Mouse (Mus musculus): ENCODE results near the gene Zdhhc22. TPM values are rescaled to one million over a fixed set of nuclear protein-coding genes. Genes with fewer than 3 reads are reported as not detected.

Gene Zdhhc22
- polyA plus RNA-seq, 1 experiment from 2014 or later = 2.1 TPM

DNA sequence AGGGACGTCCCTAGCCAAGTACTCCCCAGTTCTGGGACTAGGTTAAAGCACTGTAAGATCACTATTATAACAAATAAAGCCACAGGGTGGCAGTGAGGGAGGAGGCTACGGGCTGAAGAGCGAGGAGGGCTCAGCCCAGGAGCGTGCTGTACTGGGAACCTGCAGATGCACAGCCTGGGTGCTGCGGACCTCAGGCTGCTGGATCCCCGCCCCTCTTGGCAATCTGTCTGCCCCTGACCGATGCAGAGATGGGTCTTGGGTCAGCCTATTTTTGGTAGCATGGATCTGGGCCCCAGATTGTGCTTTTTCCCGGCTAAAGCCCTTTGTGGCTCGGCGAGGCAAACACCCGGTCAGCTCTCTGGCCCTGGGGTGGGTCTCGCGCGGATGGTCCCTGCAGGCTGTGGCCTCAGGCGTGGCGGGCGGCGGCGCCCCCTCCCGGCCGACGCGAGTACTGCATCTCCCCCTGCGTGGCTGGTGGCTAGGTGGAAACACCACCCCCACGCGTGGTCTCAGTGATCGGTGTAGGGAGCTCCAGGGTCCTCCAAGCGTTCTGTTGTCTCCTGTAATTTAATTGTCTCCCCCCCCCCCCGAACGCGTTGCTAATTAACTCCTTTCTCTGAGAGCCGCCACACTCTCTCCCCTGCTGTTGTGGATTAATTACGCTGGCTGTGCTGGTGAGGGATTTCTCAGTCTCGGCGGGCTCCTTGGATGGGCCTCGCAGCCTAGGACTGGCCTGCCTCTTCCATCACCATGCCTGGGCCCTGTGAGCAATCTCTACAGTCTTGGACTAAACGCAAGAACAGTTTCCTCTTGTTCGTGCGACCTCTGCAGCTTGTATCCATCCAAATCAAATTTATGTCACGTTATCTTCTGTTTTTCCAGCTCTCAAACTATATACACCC is 15.6 kb downstream of the Zdhhc22 start:
- Histone ChIP-seq H3K4me2 (ENCODE audit: low read depth) (peak overlapping the region; percentile 51), H3K36me3 (ENCODE audit: control insufficient read depth, insufficient read depth, low read length) (no peaks in the 10 kb centered on the region), H3K27ac (ENCODE audit: low read depth, low read length) (no peak overlapping the region), H3K9me3 (ENCODE audit: control insufficient read depth, low read length) (no peaks in the 10 kb centered on the region), H3K9ac (ENCODE audit: low read length) (peak overlapping the region; percentile 55), H3K4me3 (ENCODE audit: low read depth, low read length) (peak overlapping the region; percentile 28), H3K27me3 (ENCODE audit: control insufficient read depth, insufficient read depth, low read length) (0 out of 2 replicates have a peak, but pooled peaks cover 2% of the 10 kb centered on the region), H3K4me1 (ENCODE audit: control insufficient read depth, insufficient read depth, low read length) (peaks cover 6% of the 10 kb centered on the region; the same call in 1 of the 2 replicates)
- peak; percentile 71 for ATAC-seq (ENCODE audit: insufficient read depth, low FRiP score, low TSS enrichment)
- 7% methylated on average over 40 of the region's 40 CpGs for WGBS
- DNase-seq (ENCODE audit: low spot score) = peak; percentile 80

DNA sequence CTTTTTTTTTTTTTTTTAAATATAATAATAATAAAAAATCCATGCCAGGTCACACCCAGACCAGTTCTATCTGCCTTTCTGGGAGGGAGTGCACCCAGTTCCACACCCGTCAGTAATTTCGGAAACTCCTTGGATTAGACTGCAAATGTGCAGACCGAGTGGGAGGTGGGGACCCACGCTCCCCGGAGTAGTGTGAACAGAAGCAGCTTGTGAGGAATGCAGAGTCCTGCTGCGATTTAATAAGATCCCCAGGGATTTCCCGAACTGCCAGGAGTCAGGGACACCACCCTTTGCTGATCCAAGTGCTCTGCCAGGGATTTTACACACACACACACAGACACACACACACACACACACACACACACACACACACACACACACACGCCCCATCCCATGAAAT is 16.5 kb downstream of the Zdhhc22 start:
- ATAC-seq (ENCODE audit: insufficient read depth, low FRiP score, low TSS enrichment) = no peak
- 49% methylated on average over 8 of the region's 8 CpGs for WGBS
- no peaks in the 10 kb centered on the region for H3K9me3 ChIP-seq (ENCODE audit: control insufficient read depth, low read length)
- peaks cover 6% of the 10 kb centered on the region; the same call in 1 of the 2 replicates for H3K4me1 ChIP-seq (ENCODE audit: control insufficient read depth, insufficient read depth, low read length)
- H3K9ac ChIP-seq (ENCODE audit: low read length) = no peak overlapping the region
- no peak for DNase-seq (ENCODE audit: low spot score)
- no peaks in the 10 kb centered on the region for H3K36me3 ChIP-seq (ENCODE audit: control insufficient read depth, insufficient read depth, low read length)
- no peak overlapping the region for H3K27ac ChIP-seq (ENCODE audit: low read depth, low read length)
- H3K27me3 ChIP-seq (ENCODE audit: control insufficient read depth, insufficient read depth, low read length) = 0 out of 2 replicates have a peak, but pooled peaks cover 2% of the 10 kb centered on the region
- no peak overlapping the region for H3K4me3 ChIP-seq (ENCODE audit: low read depth, low read length)
- no peak overlapping the region for H3K4me2 ChIP-seq (ENCODE audit: low read depth)

DNA sequence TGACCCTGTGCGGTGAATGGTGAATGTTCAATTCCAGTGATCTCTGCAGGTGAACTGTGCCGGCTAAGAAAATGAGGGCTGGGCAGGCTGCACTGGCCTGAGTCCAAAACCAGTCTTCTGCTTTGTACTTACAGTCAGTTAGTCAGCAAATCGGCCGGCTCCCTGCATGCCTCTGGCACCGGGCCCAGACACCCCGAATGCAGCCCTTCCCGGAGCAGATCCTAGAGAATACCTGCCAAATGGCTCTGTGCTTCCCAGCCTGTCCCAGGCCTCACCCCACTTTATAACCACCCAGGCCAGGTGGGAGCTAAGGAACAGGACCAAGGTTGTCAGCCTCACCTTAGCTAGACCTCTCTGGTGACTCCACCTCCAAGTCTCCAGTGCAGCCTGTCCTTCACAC is 17.0 kb downstream of the Zdhhc22 start:
- H3K27ac ChIP-seq (ENCODE audit: low read depth, low read length) = no peak overlapping the region
- 0 out of 2 replicates have a peak, but pooled peaks cover 2% of the 10 kb centered on the region for H3K27me3 ChIP-seq (ENCODE audit: control insufficient read depth, insufficient read depth, low read length)
- no peak overlapping the region for H3K4me3 ChIP-seq (ENCODE audit: low read depth, low read length)
- peaks cover 6% of the 10 kb centered on the region; the same call in 1 of the 2 replicates for H3K4me1 ChIP-seq (ENCODE audit: control insufficient read depth, insufficient read depth, low read length)
- no peak for ATAC-seq (ENCODE audit: insufficient read depth, low FRiP score, low TSS enrichment)
- H3K36me3 ChIP-seq (ENCODE audit: control insufficient read depth, insufficient read depth, low read length) = no peaks in the 10 kb centered on the region
- 61% methylated on average over 7 of the region's 7 CpGs for WGBS
- no peak for DNase-seq (ENCODE audit: low spot score)
- H3K9me3 ChIP-seq (ENCODE audit: control insufficient read depth, low read length) = no peaks in the 10 kb centered on the region
- H3K9ac ChIP-seq (ENCODE audit: low read length) = no peak overlapping the region
- no peak overlapping the region for H3K4me2 ChIP-seq (ENCODE audit: low read depth)

DNA sequence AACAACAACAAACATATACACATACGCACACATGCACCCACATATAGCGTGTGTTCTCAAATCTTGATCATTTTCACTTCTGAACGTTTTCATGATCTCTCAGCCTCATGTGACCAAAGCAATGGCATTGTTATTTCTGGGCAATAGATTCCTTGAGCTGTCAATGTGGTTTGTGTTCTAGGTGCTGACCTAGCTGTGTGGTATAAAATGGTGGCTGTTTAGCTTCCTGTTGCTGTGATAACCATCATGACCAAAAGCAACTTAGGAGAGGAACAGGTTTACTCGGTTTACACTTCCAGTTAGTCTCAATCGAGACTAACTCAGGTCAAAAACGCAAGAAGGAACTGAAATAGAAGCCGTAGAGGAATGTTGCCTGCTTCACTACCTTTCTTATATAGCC is 19.1 kb downstream of the Zdhhc22 start:
- H3K9ac ChIP-seq (ENCODE audit: low read length) = no peak overlapping the region
- ATAC-seq (ENCODE audit: insufficient read depth, low FRiP score, low TSS enrichment) = no peak
- no peak overlapping the region for H3K4me3 ChIP-seq (ENCODE audit: low read depth, low read length)
- H3K27ac ChIP-seq (ENCODE audit: low read depth, low read length) = no peak overlapping the region
- H3K9me3 ChIP-seq (ENCODE audit: control insufficient read depth, low read length) = no peaks in the 10 kb centered on the region
- 0 out of 2 replicates have a peak, but pooled peaks cover 2% of the 10 kb centered on the region for H3K27me3 ChIP-seq (ENCODE audit: control insufficient read depth, insufficient read depth, low read length)
- no peaks in the 10 kb centered on the region for H3K36me3 ChIP-seq (ENCODE audit: control insufficient read depth, insufficient read depth, low read length)
- no peak for DNase-seq (ENCODE audit: low spot score)
- 93% methylated on average over 7 of the region's 7 CpGs for WGBS
- H3K4me2 ChIP-seq (ENCODE audit: low read depth) = no peak overlapping the region
- H3K4me1 ChIP-seq (ENCODE audit: control insufficient read depth, insufficient read depth, low read length) = peaks cover 6% of the 10 kb centered on the region; the same call in 1 of the 2 replicates

DNA sequence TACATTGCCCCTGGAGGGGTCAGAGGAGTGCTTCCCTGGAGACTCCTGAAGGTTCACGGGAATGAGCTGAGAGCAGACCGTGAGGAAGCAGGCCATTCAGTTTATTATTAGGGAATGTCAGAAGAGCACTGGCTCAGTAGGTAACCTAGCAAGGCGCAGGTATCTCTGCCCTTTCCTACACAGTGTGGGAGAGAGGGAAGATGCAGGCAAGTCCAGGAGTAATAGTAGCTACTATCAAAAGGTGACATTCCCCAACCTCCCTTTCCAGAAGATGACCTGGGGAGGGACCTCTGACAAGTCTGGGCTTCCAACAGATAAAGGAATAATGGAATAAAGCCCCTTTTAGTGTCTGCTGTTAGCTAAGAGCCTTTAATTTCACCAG is 21.0 kb downstream of the Zdhhc22 start:
- H3K36me3 ChIP-seq (ENCODE audit: control insufficient read depth, insufficient read depth, low read length) = no peaks in the 10 kb centered on the region
- ATAC-seq (ENCODE audit: insufficient read depth, low FRiP score, low TSS enrichment) = no peak
- 67% methylated on average over 3 of the region's 3 CpGs for WGBS
- H3K27ac ChIP-seq (ENCODE audit: low read depth, low read length) = no peak overlapping the region
- DNase-seq (ENCODE audit: low spot score) = no peak
- no peak overlapping the region for H3K4me3 ChIP-seq (ENCODE audit: low read depth, low read length)
- peaks cover 2% of the 10 kb centered on the region; the same call in 1 of the 2 replicates for H3K4me1 ChIP-seq (ENCODE audit: control insufficient read depth, insufficient read depth, low read length)
- no peaks in the 10 kb centered on the region for H3K27me3 ChIP-seq (ENCODE audit: control insufficient read depth, insufficient read depth, low read length)
- no peaks in the 10 kb centered on the region for H3K9me3 ChIP-seq (ENCODE audit: control insufficient read depth, low read length)
- H3K4me2 ChIP-seq (ENCODE audit: low read depth) = no peak overlapping the region
- no peak overlapping the region for H3K9ac ChIP-seq (ENCODE audit: low read length)

DNA sequence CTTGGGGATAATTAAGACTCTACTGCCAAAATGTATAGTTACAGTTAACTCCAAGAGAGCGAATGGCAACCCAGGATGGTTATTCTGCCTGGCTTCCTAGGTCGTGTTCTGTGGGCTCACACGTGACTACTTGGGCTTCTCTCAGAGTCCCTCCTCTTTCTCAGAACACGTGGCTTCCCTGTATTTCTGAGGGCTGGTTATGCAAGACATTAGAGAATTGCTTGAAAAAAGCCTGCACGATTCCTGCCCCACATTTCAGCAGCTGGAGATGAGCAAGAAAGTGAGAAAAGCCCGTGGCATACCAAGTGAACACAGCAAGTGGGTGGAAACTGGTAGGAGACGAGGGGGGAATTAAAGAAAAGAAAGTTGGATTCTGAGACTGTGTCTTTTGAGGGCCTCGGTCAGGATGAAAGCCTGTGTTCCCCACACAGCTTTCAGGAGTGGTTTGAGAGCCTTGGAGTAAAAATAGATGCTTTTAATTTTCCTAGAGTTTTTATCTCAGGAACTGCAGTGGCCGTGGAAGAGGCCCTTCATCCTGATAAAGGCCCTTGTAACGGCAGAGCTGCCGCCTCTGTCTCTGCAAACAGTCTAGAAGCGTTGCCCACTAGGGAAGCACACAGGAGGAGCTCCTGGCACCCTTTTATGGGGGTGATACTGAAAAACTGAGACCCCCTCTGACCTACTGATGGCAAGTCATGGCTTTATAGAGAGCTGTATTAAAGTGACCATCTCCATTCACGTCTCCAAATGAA is 21.6 kb downstream of the Zdhhc22 start:
- Histone ChIP-seq H3K27me3 (ENCODE audit: control insufficient read depth, insufficient read depth, low read length) (no peaks in the 10 kb centered on the region), H3K27ac (ENCODE audit: low read depth, low read length) (no peak overlapping the region), H3K4me1 (ENCODE audit: control insufficient read depth, insufficient read depth, low read length) (no peaks in the 10 kb centered on the region), H3K9ac (ENCODE audit: low read length) (no peak overlapping the region), H3K4me3 (ENCODE audit: low read depth, low read length) (no peak overlapping the region), H3K9me3 (ENCODE audit: control insufficient read depth, low read length) (no peaks in the 10 kb centered on the region), H3K4me2 (ENCODE audit: low read depth) (no peak overlapping the region), H3K36me3 (ENCODE audit: control insufficient read depth, insufficient read depth, low read length) (no peaks in the 10 kb centered on the region)
- ATAC-seq (ENCODE audit: insufficient read depth, low FRiP score, low TSS enrichment) = no peak
- DNase-seq (ENCODE audit: low spot score) = no peak
- WGBS = 76% methylated on average over 13 of the region's 13 CpGs

DNA sequence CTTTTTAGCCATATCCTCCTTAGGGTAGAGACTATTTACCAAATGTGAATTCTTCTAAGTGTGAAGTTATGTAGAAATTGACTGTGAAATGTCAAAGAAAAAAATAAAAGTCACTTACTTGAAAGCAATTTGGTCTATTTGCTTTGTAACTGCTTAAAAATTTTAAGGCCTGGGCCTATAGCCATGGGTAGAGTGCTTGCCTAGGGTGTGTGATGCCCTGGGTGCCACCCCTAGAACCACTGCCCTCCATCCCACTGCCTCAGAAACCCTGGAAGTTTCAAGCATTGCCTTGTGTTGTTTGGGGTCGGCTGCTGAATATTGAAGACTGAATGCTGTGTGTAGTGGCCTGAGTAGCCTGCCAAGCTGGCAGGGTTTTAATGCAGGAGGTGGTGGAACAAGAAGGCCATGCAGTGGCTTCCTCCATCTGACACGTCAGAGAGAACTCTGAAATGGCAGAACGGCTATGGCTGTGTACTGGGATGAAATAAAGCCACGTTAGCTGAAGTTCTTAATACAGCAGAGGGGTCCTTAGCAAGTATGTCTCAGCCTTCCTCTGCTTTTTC is 24.9 kb downstream of the Zdhhc22 start:
- no peak overlapping the region for H3K9ac ChIP-seq (ENCODE audit: low read length)
- H3K36me3 ChIP-seq (ENCODE audit: control insufficient read depth, insufficient read depth, low read length) = peaks cover 12% of the 10 kb centered on the region
- ATAC-seq (ENCODE audit: insufficient read depth, low FRiP score, low TSS enrichment) (no peak), DNase-seq (ENCODE audit: low spot score) (no peak)
- H3K4me3 ChIP-seq (ENCODE audit: low read depth, low read length) = no peak overlapping the region
- no peaks in the 10 kb centered on the region for H3K9me3 ChIP-seq (ENCODE audit: control insufficient read depth, low read length)
- H3K4me1 ChIP-seq (ENCODE audit: control insufficient read depth, insufficient read depth, low read length) = no peaks in the 10 kb centered on the region
- no peak overlapping the region for H3K4me2 ChIP-seq (ENCODE audit: low read depth)
- whole genome bisulfite sequencing = 88% methylated on average over 4 of the region's 4 CpGs
- no peaks in the 10 kb centered on the region for H3K27me3 ChIP-seq (ENCODE audit: control insufficient read depth, insufficient read depth, low read length)
- no peak overlapping the region for H3K27ac ChIP-seq (ENCODE audit: low read depth, low read length)

DNA sequence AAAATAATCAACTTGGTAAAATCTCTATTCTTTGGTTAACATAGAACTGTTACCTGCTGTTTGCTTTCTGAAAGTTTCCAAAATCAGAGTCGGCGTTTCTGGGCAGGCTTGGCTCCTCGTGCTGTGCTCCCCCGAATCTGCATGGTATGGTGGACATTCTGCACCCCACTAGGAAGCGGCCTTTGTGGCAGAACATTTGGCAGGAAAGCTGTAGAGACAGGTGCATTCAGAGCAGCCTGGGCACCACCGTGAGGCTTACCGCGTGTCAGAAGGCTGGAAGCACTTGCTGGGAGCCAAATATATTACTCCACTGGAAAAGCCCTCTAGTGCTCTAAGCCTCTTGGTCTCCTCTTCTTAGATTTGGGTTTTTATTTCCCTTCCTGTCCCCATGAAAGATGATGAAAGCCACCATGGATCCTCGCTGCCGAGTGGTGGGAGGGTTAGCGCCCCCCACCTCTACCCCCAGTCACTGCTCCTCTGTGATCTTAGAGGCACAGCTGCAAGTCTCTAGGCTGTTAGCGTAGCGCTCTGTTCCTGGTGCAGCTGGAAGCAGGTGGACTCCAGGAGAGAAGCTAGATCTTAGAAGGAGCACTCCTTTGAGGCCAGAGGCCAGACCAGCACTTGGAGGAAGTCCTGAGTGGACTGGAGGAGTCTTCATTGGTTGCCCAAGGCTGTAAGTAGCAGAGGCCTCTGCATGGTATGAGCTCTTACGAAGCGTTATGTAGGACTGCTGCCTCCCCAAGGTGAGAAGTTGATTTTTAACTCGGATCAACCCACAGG is 25.8 kb downstream of the Zdhhc22 start:
- no peaks in the 10 kb centered on the region for H3K4me1 ChIP-seq (ENCODE audit: control insufficient read depth, insufficient read depth, low read length)
- H3K27ac ChIP-seq (ENCODE audit: low read depth, low read length) = no peak overlapping the region
- no peaks in the 10 kb centered on the region for H3K9me3 ChIP-seq (ENCODE audit: control insufficient read depth, low read length)
- no peak overlapping the region for H3K4me2 ChIP-seq (ENCODE audit: low read depth)
- H3K36me3 ChIP-seq (ENCODE audit: control insufficient read depth, insufficient read depth, low read length) = peaks cover 18% of the 10 kb centered on the region
- WGBS = 92% methylated on average over 16 of the region's 16 CpGs
- DNase-seq (ENCODE audit: low spot score) = no peak
- no peak for ATAC-seq (ENCODE audit: insufficient read depth, low FRiP score, low TSS enrichment)
- no peaks in the 10 kb centered on the region for H3K27me3 ChIP-seq (ENCODE audit: control insufficient read depth, insufficient read depth, low read length)
- H3K4me3 ChIP-seq (ENCODE audit: low read depth, low read length) = no peak overlapping the region
- no peak overlapping the region for H3K9ac ChIP-seq (ENCODE audit: low read length)
